Mouse (Mus musculus): Measurements from ENCODE around the gene Crtc1. TPM values are rescaled to one million over a fixed set of nuclear protein-coding genes. Genes with fewer than 3 reads are reported as not detected.

Crtc1 gene
- polyA plus RNA-seq, 1 experiment from 2014 or later: 8.0 TPM

GRCm38 (mm10) chr8:70422722-70423121 is 16.7 kb downstream of the Crtc1 start:
- DNase-seq (ENCODE audit: low spot score): no peak

GRCm38 (mm10) chr8:70421349-70422104 is 17.9 kb downstream of the Crtc1 start:
- no peak for DNase-seq (ENCODE audit: low spot score)

- no peak for DNase-seq (ENCODE audit: low spot score)
These were observed 19.3 kb downstream of the Crtc1 start for GRCm38 (mm10) chr8:70419879-70420643.

DNA sequence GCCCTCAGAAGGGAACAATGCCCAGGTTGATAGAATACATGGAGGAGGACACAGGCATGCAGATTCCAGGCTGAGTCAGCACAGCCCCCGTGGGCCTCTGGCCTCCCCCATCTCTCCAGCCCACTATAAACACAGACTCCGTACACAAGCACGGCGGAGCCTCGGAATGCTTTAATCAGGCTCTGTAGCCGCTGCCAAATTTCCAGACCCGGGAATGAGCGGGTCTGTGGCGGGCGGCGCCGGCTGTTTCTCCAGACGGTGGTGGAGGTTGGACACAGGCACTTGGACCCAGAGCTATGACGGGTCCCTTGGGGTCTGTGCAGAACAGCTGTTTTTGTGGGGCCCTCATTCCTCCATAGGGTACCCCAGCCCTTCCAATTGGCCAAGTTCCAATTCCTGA is 20.4 kb downstream of the Crtc1 start:
- DNase-seq (ENCODE audit: low spot score): no peak

DNA sequence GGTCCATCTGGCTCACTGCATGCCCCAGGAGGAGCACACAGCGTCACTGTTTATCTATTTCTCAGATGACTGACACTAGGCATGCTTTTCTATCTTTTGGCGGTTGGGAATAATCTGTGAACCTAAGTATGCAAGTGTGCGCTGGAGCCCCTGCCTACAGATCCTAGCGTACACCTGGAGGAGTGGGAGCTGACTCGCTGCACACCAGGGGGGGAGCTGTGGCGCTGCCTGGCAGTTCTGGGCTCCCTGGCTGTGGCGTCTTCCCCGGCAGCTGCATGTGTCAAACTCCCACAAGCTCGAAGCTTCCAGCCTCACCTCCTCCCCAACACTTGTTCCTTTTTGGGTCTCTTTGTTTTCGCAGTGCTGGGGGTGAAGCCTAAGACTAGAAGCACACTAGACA is 21.5 kb downstream of the Crtc1 start:
- DNase-seq (ENCODE audit: low spot score): peak; percentile 24

GRCm38 (mm10) chr8:70416941-70417340 is 22.4 kb downstream of the Crtc1 start:
- DNase-seq (ENCODE audit: low spot score): no peak

DNA sequence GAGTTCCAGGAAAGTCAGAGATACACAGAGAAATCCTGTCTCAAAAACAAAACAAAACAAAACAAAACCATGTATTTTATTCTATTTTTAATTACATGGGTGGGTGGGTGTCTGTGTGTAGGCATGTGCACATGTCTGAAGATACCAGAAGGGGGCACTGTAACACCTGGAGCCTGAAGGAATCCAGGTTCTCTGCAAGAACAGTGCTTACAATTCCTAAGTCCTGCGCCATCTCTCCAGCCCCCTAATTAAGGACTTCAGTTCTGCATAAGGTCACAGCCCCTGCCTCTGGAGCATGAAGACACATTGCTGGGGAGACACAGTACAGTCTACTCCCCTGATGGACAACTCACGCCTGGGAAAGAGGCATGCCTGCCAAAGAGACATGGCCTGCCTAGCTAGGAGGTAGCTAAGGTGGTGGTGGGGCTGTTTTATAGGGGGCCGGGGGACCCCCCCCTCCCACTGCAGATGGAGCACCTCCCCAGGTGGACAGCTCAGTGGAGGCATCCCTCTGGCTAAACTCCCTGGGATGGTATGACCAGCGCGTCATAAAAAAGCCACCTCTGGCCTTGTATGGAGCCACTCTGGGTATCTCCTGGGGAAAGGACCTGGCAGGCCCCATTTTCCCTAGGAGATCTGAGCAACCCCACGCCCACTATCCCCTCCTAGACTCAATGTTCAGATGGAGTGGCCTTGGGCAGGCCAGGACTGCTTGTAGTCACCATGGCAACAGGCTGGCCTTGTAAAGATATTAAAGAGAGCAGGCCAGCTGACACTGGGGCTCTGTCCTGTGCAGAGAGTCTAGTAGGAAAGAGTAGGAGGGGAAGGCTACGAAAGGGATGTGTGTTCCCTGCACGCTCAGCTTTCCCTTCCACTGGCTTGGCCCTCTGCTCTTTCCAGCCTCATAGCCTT is 23.6 kb downstream of the Crtc1 start:
- DNase-seq (ENCODE audit: low spot score): peak; percentile 63

DNA sequence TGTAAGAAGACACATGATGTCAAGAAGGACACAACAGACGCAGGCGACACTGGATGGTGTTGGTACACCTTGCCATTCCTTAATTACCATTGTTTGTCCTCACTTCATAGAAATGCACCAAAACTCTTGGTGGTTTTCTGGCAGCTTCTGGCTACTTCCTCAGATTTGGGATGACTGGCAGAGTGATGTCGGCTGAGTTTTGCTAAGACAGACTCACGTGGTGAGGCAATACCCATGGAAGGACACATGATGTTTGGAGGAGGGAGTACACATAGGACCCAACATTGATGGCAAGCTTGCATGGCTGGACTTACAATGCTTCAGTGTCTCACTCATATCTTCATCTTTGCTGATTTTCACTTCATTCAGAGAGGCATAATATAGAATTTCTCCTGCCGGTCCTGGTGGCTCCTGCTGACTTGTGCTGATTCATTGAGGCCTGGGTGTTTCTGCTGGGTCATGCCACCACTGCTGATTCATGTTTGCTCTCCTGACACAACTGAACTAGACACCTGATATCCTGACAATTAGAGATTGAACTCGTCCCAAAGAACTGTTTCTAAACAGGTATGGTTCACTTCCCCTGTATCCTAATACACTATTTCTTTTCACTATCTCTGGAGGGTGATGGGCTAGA is 25.0 kb downstream of the Crtc1 start:
- DNase-seq (ENCODE audit: low spot score): no peak

GRCm38 (mm10) chr8:70410281-70410680 is 29.1 kb downstream of the Crtc1 start:
- DNase-seq (ENCODE audit: low spot score): no peak

GRCm38 (mm10) chr8:70409455-70409871 is 29.9 kb downstream of the Crtc1 start:
- no peak for DNase-seq (ENCODE audit: low spot score)

- DNase-seq (ENCODE audit: low spot score): no peak
These were observed 30.4 kb downstream of the Crtc1 start for GRCm38 (mm10) chr8:70409019-70409418.

GRCm38 (mm10) chr8:70408301-70408700 is 31.1 kb downstream of the Crtc1 start:
- DNase-seq (ENCODE audit: low spot score): peak; percentile 29

GRCm38 (mm10) chr8:70406427-70407069 is 32.8 kb downstream of the Crtc1 start:
- no peak for DNase-seq (ENCODE audit: low spot score)

DNA sequence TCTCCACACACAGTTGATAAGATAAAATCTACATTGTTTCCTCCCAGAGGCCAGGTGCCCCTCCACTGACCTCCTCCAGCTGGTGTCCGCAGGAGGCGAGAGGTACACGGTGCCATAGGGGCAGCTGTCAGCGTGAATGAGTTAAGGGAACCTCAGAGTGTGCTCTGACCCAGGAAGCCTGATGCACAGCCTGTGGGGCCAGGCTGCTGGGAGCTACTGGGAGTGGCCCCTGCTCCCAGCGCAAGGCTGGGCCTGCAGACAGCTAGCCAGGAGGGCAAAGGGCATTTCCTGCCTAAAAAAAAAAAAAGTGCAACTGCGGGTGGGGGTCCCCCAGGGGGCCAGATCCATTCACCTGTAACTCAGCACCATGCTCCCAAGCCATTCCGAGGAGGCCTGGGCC is 34.2 kb downstream of the Crtc1 start:
- no peak for DNase-seq (ENCODE audit: low spot score)

DNA sequence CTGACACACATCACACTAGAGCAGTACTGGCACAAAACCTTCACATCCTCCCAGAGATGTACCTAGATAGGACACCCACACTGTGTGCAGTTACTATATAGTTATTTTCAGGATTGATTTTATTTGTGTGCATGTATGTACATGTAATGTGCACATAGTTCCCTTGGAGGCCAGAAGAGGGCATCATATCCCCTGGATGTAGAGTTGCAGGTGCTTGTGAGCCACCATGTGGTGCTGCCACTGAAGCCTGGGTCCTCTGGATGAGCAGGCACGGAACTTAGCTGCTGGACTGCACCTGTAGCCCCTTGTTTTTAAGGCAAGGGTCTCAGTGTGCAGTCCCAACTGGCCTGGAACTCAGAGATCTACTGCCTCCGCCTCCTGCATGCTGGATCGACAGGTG is 35.2 kb downstream of the Crtc1 start:
- no peak for DNase-seq (ENCODE audit: low spot score)

GRCm38 (mm10) chr8:70397611-70398563 is 41.5 kb downstream of the Crtc1 start:
- DNase-seq (ENCODE audit: low spot score): peak; percentile 62

DNA sequence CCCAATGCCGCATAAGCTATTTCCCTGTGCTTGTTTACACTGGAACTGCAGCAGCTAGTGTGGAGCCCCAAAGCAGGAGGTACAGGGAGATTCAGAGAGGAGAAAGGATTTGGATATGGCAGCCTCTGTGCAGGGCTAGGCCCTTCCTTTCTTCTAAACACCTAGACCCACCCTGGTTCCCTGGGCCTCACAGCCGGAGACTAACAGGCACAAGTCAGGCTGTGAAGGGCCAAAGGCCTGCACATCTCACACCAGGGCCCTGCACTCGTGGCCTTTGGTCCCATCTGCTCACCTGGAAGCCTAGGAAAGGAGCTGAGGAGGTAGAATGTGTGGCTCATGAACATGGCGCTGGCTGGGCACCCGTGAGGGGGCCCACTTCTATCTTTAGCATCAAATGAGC is 43.2 kb downstream of the Crtc1 start:
- no peak for DNase-seq (ENCODE audit: low spot score)

GRCm38 (mm10) chr8:70395649-70396048 is 43.7 kb downstream of the Crtc1 start:
- DNase-seq (ENCODE audit: low spot score): no peak

DNA sequence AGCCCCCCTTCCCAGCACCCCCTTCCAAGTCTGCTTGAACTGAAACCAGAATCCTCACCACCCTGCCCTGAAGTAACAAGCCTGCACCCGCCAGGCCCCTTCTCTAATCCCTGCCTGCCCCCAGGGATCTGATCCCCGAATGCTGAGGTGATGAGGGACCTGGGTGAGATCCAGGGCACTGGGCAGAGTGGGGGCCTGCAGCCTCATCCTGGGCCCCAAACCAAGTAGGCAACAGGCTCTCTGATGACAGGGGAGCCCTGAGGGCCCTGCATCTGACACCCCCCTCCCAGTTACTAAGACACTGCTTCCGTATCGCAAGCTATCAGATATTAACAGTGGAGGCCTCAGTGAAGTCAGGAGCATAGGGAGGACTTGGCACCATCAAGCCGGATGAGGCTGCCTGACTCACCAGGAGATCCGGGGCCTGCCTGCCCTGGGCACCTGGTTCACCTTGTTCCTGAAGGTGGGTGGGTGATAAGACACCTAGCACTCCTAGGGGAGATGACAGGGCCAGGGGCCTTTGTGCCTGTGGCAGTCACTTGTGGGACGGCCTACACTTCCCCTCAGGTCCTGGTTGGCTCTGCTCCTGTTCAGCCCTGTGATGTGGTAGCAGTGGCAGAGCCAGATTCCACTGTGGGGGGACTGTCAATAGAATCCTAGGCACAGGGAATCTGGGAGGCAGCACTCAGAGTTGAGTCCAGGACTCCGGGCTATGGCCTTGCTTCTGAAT is 44.9 kb downstream of the Crtc1 start:
- no peak for DNase-seq (ENCODE audit: low spot score)

Data from thymus, postnatal 0 days (tissue).